Mouse (Mus musculus) myocyte (in vitro differentiated cells): Measurements from ENCODE around the gene Specc1l.

Experiments
- E2F4 ChIP-seq: IDR thresholded peaks from one replicate; pipeline ENCODE4 v1.6.1; 2011; ENCODE audit warnings: mild to moderate bottlenecking, control low read depth, moderate library complexity; ENCODE audit not compliant: insufficient read depth
- MAX ChIP-seq: IDR thresholded peaks from one replicate; pipeline ENCODE4 v1.6.1; 2011; ENCODE audit warnings: low read depth, mild to moderate bottlenecking, control low read depth
- MYOD1 ChIP-seq, 3 experiments: IDR thresholded peaks; one replicate each; pipeline ENCODE4 v1.6.1; 2011; ENCODE audit warnings: control low read depth in 2 of 3, low read depth in 2 of 3, mild to moderate bottlenecking in 2 of 3, moderate library complexity in 1 of 3; ENCODE audit not compliant: insufficient read length in 2 of 3, control insufficient read depth in 1 of 3
- MYOG ChIP-seq, 3 experiments: IDR thresholded peaks; one replicate each; pipeline ENCODE4 v1.6.1; 2011; ENCODE audit warnings: control low read depth in 2 of 3, low read depth in 2 of 3, mild to moderate bottlenecking in 2 of 3; ENCODE audit not compliant: insufficient read length in 2 of 3, control insufficient read depth in 1 of 3, insufficient read depth in 1 of 3
- POLR2A ChIP-seq: IDR thresholded peaks from one replicate; pipeline ENCODE4 v1.6.1; 2011; ENCODE audit warnings: low read depth, mild to moderate bottlenecking, control low read depth, moderate library complexity; ENCODE audit not compliant: insufficient read length
- REST ChIP-seq: IDR thresholded peaks from one replicate; pipeline ENCODE4 v1.6.1; 2011; ENCODE audit warnings: mild to moderate bottlenecking, control low read depth, moderate library complexity; ENCODE audit not compliant: insufficient read depth, insufficient read length
- TCF12 ChIP-seq: IDR thresholded peaks from one replicate; pipeline ENCODE4 v1.6.1; 2011; ENCODE audit warnings: mild to moderate bottlenecking, control low read depth; ENCODE audit not compliant: poor library complexity, insufficient read depth, severe bottlenecking
- USF1 ChIP-seq: IDR thresholded peaks from one replicate; pipeline ENCODE4 v1.6.1; 2011; ENCODE audit warnings: low read depth, mild to moderate bottlenecking, control low read depth, moderate library complexity

DNA sequence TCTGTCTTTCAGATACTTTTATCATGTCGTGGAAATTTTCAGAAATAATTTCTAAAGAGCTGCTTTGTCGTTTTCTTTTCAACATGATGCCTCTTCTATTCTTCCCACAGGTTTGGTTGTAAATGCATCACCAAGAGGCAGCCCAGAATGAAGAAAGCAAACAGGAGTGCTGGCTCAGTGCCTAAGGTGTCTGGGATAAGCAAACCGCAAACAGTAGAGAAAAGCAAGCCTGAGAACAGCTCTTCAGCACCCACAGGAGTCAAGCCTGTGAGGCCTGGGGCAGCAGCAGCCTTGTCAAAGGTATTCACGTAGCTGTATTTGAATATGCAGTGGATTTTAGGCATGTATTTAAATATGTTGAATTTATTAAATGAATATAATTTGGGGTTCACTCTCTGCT is 18.7 kb downstream of the Specc1l start:
- TF ChIP-seq POLR2A (no peak), MYOG (IDR thresholded peaks at IDR 0.05; ENCODE audit: control insufficient read depth in 1 of 3, insufficient read depth in 1 of 3, insufficient read length in 2 of 3, low read depth in 2 of 3) (no peak), MAX (no peak), E2F4 (no peak), TCF12 (no peak), REST (no peak), MYOD1 (IDR thresholded peaks at IDR 0.05; ENCODE audit: control insufficient read depth in 1 of 3, insufficient read length in 2 of 3, low read depth in 2 of 3) (no peak), USF1 (no peak)
